Mouse (Mus musculus): ENCODE measurements at regions not wholly inside any gene's neighbourhood (a gene's known extent, or its start where the extent isn't known, plus 50 kb on each side); places are given as distances from the start of the nearest gene placed in this dataset.

GRCm38 (mm10) chr15:35238691-35239090, 881.0 kb upstream of the 9430069I07Rik start:
- TF ChIP-seq CTCF (IDR thresholded peaks at IDR 0.05; ENCODE audit: low read depth) (no peak), EP300 (IDR thresholded peaks at IDR 0.05; ENCODE audit: low read depth) (no peak)

Data from liver, postnatal 0 days (tissue).